ENCODE assay signal across 8 mouse cellular contexts in genomic region chr9:60951071-60951561, GRCm38 (mm10).
DNase-seq lines count a peak whose midpoint lies in the region; ATAC-seq lines count a peak whose summit lies in the region.

No protein-coding gene starts in this region.

- 41% methylated on average over 10 of the region's 10 CpGs for WGBS in heart, embryonic 10.5 days
- 38% methylated on average over 10 of the region's 10 CpGs for WGBS in limb, embryonic 10.5 days
- WGBS in neural tube, embryonic 15.5 days: 11% methylated on average over 10 of the region's 10 CpGs

- H3K27me3 ChIP-seq in heart, embryonic 10.5 days (ENCODE audit: insufficient read depth, poor library complexity, severe bottlenecking): peaks cover 35% of the 10 kb centered on the region; the same call in 1 of the 2 replicates
- H3K27me3 ChIP-seq in limb, embryonic 10.5 days (ENCODE audit: low read depth, poor library complexity, severe bottlenecking): peaks cover 60% of the 10 kb centered on the region
- H3K27me3 ChIP-seq in neural tube, embryonic 15.5 days (replicated peaks): peaks cover 11% of the 10 kb centered on the region; the same call in 1 of the 2 replicates

- intact Hi-C loops in heart, postnatal 14 days (cut with DNase I): no loop called here

- H3K4me1 ChIP-seq in heart, embryonic 10.5 days: 0 out of 2 replicates have a peak, but pooled peaks cover 9% of the 10 kb centered on the region
- H3K4me1 ChIP-seq in limb, embryonic 10.5 days: peaks cover 37% of the 10 kb centered on the region
- H3K4me1 ChIP-seq in neural tube, embryonic 15.5 days: peaks cover 19% of the 10 kb centered on the region

- no peak overlapping the region for H3K27ac ChIP-seq in heart, embryonic 10.5 days
- H3K27ac ChIP-seq in limb, embryonic 10.5 days: peak overlapping the region; percentile 26
- peak overlapping the region; percentile 51 for H3K27ac ChIP-seq in neural tube, embryonic 15.5 days (replicated peaks)

- no peaks in the 10 kb centered on the region for H3K36me3 ChIP-seq in heart, embryonic 10.5 days
- H3K36me3 ChIP-seq in limb, embryonic 10.5 days: no peaks in the 10 kb centered on the region
- H3K36me3 ChIP-seq in neural tube, embryonic 15.5 days: no peaks in the 10 kb centered on the region

- no peak overlapping the region for H3K4me2 ChIP-seq in neural tube, embryonic 15.5 days

- DNase-seq in heart, adult 18-20 months: peak; percentile 35 to 42
- no peak for DNase-seq in heart, embryonic 10.5 days (ENCODE audit: low spot score)
- peak; percentile 47 for DNase-seq in cerebellum, adult 9-11 months
- peak; percentile 25 to 49 for DNase-seq in heart, postnatal 14 days
- DNase-seq in limb, embryonic 10.5 days (ENCODE audit: low spot score): peak; percentile 44
- DNase-seq in layer of hippocampus, adult 18-20 months (ENCODE audit: low spot score in 2 of 2): no peak

- no peak overlapping the region for H3K4me3 ChIP-seq in heart, embryonic 10.5 days
- no peak overlapping the region for H3K4me3 ChIP-seq in limb, embryonic 10.5 days
- H3K4me3 ChIP-seq in neural tube, embryonic 15.5 days (replicated peaks): no peak overlapping the region

- no peaks in the 10 kb centered on the region for H3K9me3 ChIP-seq in heart, embryonic 10.5 days
- no peaks in the 10 kb centered on the region for H3K9me3 ChIP-seq in limb, embryonic 10.5 days (replicated peaks)
- H3K9me3 ChIP-seq in neural tube, embryonic 15.5 days (replicated peaks): no peaks in the 10 kb centered on the region

- peak; percentile 45; the same call in 1 of the 2 replicates for ATAC-seq in neural tube, embryonic 15.5 days (ENCODE audit: low FRiP score)
- ATAC-seq in megakaryocyte, adult 5-6 weeks (ENCODE audit: poor library complexity, severe bottlenecking): no peak

- no peak overlapping the region for H3K9ac ChIP-seq in neural tube, embryonic 15.5 days (replicated peaks)

Comparison
In these comparisons a context has a peak if more than half of its experiments do, and no peak if none do; other contexts are left out.
1. DNase-seq: peak in heart, adult 18-20 months (2 of 2), cerebellum, adult 9-11 months (single experiment), heart, postnatal 14 days (2 of 2) and limb, embryonic 10.5 days (single experiment); none in heart, embryonic 10.5 days (single experiment) and layer of hippocampus, adult 18-20 months (0 of 2).